Mouse (Mus musculus): ENCODE measurements at regions not wholly inside any gene's neighbourhood (a gene's known extent, or its start where the extent isn't known, plus 50 kb on each side); places are given as distances from the start of the nearest gene placed in this dataset.

DNA sequence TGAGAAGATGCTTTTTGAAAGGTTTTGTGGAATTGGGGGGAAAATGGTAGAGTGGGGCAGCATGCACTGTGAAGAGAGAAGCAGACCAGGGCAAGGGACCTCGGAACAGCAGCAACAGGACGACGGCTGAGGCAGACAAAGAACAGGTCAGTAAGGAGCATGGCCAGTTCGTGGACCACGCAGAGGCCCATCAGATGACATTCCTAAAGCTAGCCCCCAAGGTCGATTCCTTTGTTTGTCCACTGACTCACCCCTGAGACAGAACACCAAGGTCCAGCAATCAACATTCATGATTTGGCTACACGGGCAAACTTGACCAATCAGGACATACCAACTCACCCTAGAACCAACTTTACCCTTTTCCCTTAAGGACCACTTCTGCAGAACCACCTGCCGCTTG, 160.0 kb downstream of the Fam76b start:
- Histone ChIP-seq H3K4me2 (no peak overlapping the region), H3K4me3 (replicated peaks) (no peak overlapping the region), H3K36me3 (no peaks in the 10 kb centered on the region), H3K27ac (no peak overlapping the region), H3K9me3 (replicated peaks) (no peaks in the 10 kb centered on the region), H3K9ac (no peak overlapping the region), H3K27me3 (no peaks in the 10 kb centered on the region), H3K4me1 (replicated peaks) (no peaks in the 10 kb centered on the region)
- DNase-seq (no peak), ATAC-seq (ENCODE audit: low read depth) (no peak)
- WGBS (ENCODE audit: insufficient replicate concordance): 65% methylated on average over 8 of the region's 8 CpGs

DNA sequence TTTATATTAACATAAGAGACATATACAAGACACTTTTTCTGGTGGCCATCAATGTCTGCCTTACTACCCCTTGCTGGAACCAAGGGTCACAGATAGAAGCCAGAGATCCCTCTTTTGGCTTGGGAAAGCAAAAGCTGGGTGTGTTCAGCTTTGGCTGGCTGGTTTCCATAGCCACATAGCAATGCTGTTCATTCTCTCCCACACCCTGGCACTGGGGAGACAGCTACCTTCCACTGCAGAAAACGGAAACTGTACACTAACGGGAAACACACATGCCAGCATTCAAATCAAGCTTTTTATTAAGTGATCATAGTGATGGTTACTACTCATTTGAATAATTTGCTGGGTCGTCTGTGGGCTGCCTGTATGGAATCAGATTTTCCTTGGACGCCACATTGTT, 161.4 kb downstream of the Fam76b start:
- no peak overlapping the region for H3K9ac ChIP-seq
- ATAC-seq (ENCODE audit: low read depth) (no peak), DNase-seq (no peak)
- H3K36me3 ChIP-seq: no peaks in the 10 kb centered on the region
- no peaks in the 10 kb centered on the region for H3K27me3 ChIP-seq
- H3K4me1 ChIP-seq (replicated peaks): no peaks in the 10 kb centered on the region
- H3K9me3 ChIP-seq (replicated peaks): no peaks in the 10 kb centered on the region
- WGBS (ENCODE audit: insufficient replicate concordance): 54% methylated on average over 4 of the region's 4 CpGs
- no peak overlapping the region for H3K27ac ChIP-seq
- H3K4me2 ChIP-seq: no peak overlapping the region
- no peak overlapping the region for H3K4me3 ChIP-seq (replicated peaks)

DNA sequence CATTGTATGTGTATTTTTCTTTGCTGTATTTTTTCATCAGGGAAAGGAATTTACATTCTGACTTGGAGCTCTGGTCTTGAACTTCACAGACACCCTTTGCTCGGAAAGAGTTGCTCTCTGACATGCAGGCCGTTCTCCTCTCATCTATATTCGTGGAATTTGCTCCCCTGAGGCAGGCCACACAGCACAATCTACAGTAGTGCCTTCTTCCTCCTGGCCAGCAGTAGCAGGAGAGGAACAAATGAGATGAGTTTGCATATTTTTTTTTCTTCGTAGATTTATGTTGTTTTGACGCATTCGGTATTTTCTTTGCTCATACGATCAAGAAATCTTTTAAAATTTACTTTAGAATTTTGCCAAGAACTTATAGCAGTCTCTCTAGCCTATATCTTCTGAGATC, 163.4 kb downstream of the Fam76b start:
- Histone ChIP-seq H3K27me3 (no peaks in the 10 kb centered on the region), H3K36me3 (no peaks in the 10 kb centered on the region), H3K9ac (no peak overlapping the region), H3K4me2 (no peak overlapping the region), H3K4me3 (replicated peaks) (no peak overlapping the region), H3K9me3 (replicated peaks) (no peaks in the 10 kb centered on the region), H3K4me1 (replicated peaks) (no peaks in the 10 kb centered on the region), H3K27ac (no peak overlapping the region)
- DNase-seq (no peak), ATAC-seq (ENCODE audit: low read depth) (no peak)
- WGBS (ENCODE audit: insufficient replicate concordance): 64% methylated on average over 7 of the region's 7 CpGs

DNA sequence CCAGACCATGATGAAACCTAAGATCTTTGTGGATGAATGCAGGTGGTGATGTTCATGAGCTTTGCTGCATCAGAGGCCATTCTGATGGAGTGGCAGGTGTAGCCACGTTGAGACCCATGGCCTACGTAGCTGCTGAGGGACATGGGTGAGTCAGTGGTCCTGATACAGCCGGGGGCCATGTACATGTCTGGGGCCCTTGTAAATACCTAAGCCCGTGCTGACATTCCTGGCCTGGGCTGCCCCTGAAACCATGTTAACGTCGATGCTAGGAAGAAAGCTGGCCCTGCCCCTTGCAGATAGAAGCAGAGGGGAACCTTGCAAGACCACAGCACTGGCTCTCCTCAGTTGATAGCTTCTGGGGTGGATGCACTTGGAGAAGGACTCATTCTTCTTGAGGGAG, 165.2 kb downstream of the Fam76b start:
- Histone ChIP-seq H3K9ac (no peak overlapping the region), H3K27me3 (no peaks in the 10 kb centered on the region), H3K4me2 (no peak overlapping the region), H3K36me3 (no peaks in the 10 kb centered on the region), H3K4me3 (replicated peaks) (no peak overlapping the region), H3K9me3 (replicated peaks) (no peaks in the 10 kb centered on the region), H3K27ac (no peak overlapping the region), H3K4me1 (replicated peaks) (no peaks in the 10 kb centered on the region)
- WGBS (ENCODE audit: insufficient replicate concordance): 67% methylated on average over 6 of the region's 6 CpGs
- DNase-seq (no peak), ATAC-seq (ENCODE audit: low read depth) (no peak)

DNA sequence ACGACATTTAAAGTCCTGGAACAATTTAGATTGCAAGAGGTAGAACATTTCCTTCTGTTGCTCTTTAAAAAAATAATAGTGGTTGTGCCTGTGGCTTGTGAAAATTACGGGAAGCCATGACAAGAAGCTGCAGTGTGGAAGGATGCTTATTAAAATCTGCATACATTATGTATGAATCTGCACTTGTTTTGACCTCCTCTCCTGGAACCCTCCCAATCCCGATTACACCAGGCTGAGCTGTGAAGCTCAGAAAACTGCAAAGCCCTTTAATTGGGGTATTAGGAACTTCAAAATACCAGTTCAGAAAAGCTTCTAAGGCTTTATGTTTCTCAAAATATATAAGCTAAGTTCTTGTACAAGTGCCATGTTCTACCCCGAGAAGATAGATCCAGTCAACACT, 171.8 kb downstream of the Fam76b start:
- Histone ChIP-seq H3K4me2 (no peak overlapping the region), H3K4me3 (replicated peaks) (no peak overlapping the region), H3K9me3 (replicated peaks) (no peaks in the 10 kb centered on the region), H3K9ac (no peak overlapping the region), H3K27me3 (no peaks in the 10 kb centered on the region), H3K36me3 (no peaks in the 10 kb centered on the region), H3K4me1 (replicated peaks) (no peaks in the 10 kb centered on the region), H3K27ac (no peak overlapping the region)
- WGBS (ENCODE audit: insufficient replicate concordance): 51% methylated on average over 4 of the region's 4 CpGs
- ATAC-seq (ENCODE audit: low read depth) (no peak), DNase-seq (no peak)

DNA sequence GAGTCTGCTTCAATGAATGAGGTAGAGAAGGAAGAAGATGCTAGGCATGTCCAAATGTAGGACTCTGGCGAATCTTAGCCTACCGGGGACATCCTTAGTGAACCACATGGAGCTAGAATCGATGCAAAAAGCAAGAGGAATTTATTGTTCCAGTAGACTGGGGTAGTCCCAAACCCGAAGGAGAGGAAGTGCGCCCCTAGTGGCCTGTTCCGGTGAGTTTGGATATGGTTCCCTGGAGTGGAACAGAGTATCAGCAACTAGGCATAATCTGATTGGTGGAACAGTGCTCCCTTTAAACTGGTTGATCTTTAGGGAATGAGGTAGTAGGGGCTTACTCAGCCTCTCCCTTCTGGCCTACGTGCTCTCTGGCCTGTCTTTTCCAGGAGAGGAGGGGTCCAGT, 174.0 kb downstream of the Fam76b start:
- H3K9me3 ChIP-seq (replicated peaks): no peaks in the 10 kb centered on the region
- H3K4me1 ChIP-seq (replicated peaks): no peaks in the 10 kb centered on the region
- H3K27ac ChIP-seq: no peak overlapping the region
- ATAC-seq (ENCODE audit: low read depth) (no peak), DNase-seq (no peak)
- 58% methylated on average over 7 of the region's 7 CpGs for WGBS (ENCODE audit: insufficient replicate concordance)
- H3K9ac ChIP-seq: no peak overlapping the region
- no peaks in the 10 kb centered on the region for H3K36me3 ChIP-seq
- no peak overlapping the region for H3K4me3 ChIP-seq (replicated peaks)
- H3K27me3 ChIP-seq: no peaks in the 10 kb centered on the region
- no peak overlapping the region for H3K4me2 ChIP-seq

DNA sequence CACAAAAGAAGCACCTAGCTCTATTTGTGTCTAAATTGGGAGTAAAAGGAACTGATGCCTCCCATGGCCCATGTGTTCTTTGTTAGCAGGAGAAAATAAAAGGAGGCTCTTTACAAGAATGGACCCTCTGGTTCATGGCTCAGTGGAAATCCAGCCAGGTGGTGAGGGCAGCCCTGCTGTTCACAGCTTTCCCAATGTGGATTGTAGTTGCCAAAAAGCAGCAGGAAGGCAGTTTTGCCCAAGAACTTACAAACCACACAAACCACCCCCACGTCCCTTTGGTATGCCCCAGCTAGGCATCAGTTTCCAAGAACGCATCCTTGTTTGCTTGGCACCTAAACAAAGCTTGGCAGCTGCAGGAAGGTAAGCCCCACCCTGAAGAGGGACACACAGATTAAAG, 174.7 kb downstream of the Fam76b start:
- Histone ChIP-seq H3K4me1 (replicated peaks) (no peaks in the 10 kb centered on the region), H3K36me3 (no peaks in the 10 kb centered on the region), H3K27me3 (no peaks in the 10 kb centered on the region), H3K4me3 (replicated peaks) (no peak overlapping the region), H3K9me3 (replicated peaks) (no peaks in the 10 kb centered on the region), H3K9ac (no peak overlapping the region), H3K27ac (no peak overlapping the region), H3K4me2 (no peak overlapping the region)
- DNase-seq (no peak), ATAC-seq (ENCODE audit: low read depth) (no peak)
- 57% methylated on average over 2 of the region's 2 CpGs for WGBS (ENCODE audit: insufficient replicate concordance)

DNA sequence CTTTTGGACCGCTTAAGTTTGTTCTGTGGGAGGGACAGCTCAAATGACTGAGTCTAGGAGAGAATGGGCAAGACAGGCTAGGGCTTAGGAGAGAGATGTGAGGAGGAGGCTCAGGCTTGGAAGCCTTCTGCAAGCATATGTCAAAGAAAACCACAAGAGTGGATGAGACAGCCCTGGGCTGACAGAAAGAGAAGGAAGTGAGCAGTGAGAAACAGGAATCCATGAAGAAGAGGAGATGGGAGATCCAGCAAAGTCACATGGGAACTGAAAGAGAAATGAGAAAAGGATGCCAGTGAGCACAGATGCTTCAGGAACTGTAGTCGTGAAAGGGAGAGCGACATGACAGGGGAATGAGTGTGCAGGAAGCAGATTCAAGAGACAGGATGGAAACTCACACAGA, 175.6 kb downstream of the Fam76b start:
- no peak overlapping the region for H3K9ac ChIP-seq
- WGBS (ENCODE audit: insufficient replicate concordance): 35% methylated on average over 3 of the region's 3 CpGs
- no peaks in the 10 kb centered on the region for H3K27me3 ChIP-seq
- no peak overlapping the region for H3K4me3 ChIP-seq (replicated peaks)
- H3K9me3 ChIP-seq (replicated peaks): no peaks in the 10 kb centered on the region
- H3K36me3 ChIP-seq: no peaks in the 10 kb centered on the region
- no peak overlapping the region for H3K27ac ChIP-seq
- ATAC-seq (ENCODE audit: low read depth) (no peak), DNase-seq (no peak)
- H3K4me1 ChIP-seq (replicated peaks): no peaks in the 10 kb centered on the region
- no peak overlapping the region for H3K4me2 ChIP-seq

DNA sequence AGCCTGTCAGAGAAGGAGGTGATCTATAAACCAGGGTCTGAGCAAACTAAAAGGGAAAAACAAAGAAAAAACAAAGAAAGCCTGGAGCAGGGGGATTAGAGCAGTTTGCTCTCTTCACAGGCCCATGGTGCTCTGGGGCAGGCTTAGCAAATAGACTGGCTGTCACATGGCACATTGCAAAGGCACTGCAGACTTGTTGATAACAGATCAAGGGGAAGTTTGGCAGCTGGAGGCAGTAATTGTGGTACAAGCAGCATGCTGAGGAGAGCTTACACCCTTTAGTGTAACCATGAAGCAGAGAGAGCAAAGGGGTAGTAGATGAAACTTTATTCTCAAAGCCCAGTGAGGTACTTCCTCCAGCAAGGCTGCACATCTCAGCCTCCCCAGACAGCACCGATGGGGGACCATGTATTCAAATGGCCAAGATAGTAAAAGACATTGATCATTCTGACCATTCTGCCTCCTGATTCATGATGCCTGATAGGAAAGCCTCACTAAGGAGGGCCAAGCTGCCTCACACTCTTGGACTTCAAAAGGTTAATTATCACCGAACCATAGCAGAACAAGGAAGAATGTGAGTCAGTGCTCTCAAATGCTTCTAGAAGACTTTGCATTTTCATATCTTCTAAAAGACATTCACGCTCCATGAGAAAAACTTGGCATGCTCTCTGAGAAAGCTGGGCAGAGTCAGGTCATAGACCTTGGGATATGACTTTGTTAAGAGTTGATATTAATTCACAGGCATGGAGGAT, 178.9 kb downstream of the Fam76b start:
- Histone ChIP-seq H3K4me3 (replicated peaks) (no peak overlapping the region), H3K9me3 (replicated peaks) (no peaks in the 10 kb centered on the region), H3K36me3 (no peaks in the 10 kb centered on the region), H3K4me2 (no peak overlapping the region), H3K9ac (no peak overlapping the region), H3K4me1 (replicated peaks) (no peaks in the 10 kb centered on the region), H3K27ac (no peak overlapping the region), H3K27me3 (no peaks in the 10 kb centered on the region)
- DNase-seq (no peak), ATAC-seq (ENCODE audit: low read depth) (no peak)
- WGBS (ENCODE audit: insufficient replicate concordance): 63% methylated on average over 3 of the region's 3 CpGs

DNA sequence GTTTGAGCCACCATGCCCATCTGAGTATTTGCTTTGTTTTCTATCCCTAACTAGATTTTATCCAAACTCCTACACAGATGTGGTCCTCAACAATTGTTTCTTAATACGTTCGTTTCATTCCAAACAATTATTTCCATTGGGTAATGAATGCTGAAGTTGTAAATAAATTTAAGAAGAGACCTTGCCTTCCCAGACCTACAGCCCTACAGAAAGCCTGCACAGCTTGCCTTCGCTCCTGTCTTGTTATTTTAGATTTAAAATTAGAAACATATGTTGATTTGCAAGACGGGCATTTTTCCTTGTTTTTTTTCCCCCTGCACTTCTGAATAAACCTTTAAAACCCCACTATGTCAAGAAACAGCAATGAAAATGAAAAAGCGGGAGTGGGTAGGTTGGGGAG, 181.9 kb downstream of the Fam76b start:
- Histone ChIP-seq H3K4me2 (no peak overlapping the region), H3K4me1 (replicated peaks) (no peaks in the 10 kb centered on the region), H3K4me3 (replicated peaks) (no peak overlapping the region), H3K27ac (no peak overlapping the region), H3K9ac (no peak overlapping the region), H3K27me3 (no peaks in the 10 kb centered on the region), H3K9me3 (replicated peaks) (no peaks in the 10 kb centered on the region), H3K36me3 (no peaks in the 10 kb centered on the region)
- ATAC-seq (ENCODE audit: low read depth): no peak
- WGBS (ENCODE audit: insufficient replicate concordance): 63% methylated on average over 5 of the region's 5 CpGs
- no peak for DNase-seq

DNA sequence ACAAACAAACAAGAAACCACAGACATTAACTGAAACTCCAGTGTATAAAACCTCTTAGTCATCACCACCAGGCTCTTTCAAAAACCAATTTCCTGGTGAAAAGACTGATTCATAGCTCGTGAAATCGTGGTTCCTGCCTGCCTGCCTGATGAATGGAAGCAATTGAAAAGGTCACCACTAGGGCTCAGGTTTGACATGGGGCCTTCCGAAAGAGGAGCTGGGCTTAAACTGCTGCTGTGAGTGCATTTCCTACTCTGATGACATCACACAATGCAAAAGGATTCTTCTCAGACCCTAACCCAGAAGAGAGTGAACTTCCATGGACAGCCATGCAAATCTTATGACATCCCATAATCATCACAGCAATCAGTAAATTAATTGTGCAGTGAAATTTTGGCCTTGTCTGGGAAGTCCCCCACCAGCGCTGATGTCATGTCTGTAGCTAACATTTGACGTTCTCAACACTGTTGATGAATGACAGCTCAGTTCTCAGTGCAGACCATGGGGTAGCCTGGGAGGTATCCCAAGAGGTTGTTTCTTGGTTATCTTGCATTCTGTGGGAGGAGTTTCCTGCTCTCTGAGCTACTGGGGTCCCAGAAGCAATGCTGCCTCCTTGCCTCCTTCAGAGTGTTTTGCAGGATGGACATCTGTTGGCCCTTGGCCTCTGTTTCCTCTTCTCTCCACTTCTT, 182.9 kb downstream of the Fam76b start:
- ATAC-seq (ENCODE audit: low read depth) (no peak), DNase-seq (no peak)
- Histone ChIP-seq H3K27ac (no peak overlapping the region), H3K9me3 (replicated peaks) (no peaks in the 10 kb centered on the region), H3K9ac (no peak overlapping the region), H3K4me2 (no peak overlapping the region), H3K27me3 (no peaks in the 10 kb centered on the region), H3K4me1 (replicated peaks) (no peaks in the 10 kb centered on the region), H3K4me3 (replicated peaks) (no peak overlapping the region), H3K36me3 (no peaks in the 10 kb centered on the region)
- 37% methylated on average over 5 of the region's 5 CpGs for WGBS (ENCODE audit: insufficient replicate concordance)

DNA sequence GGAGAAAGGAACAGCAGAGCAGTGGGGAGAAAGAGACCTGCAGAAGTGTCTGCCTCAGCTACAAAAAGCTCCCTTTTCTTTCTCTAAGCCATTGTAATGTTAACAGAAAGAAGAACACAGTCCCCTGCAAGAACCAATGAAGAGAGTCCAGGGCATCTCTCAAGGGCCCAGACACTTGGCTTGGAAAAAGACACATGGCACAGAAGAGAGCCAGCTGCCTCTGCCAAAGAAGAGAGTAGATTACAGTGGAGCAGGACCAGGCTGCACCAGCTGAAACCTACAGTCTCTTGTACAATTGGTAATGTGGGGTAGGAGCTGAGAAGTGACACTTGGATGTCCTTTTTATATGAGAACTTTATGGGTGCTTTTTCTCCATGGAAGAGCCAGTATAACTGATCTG, 196.7 kb downstream of the Fam76b start:
- Histone ChIP-seq H3K27ac (no peak overlapping the region), H3K4me1 (replicated peaks) (no peaks in the 10 kb centered on the region), H3K9ac (no peak overlapping the region), H3K27me3 (no peaks in the 10 kb centered on the region), H3K36me3 (no peaks in the 10 kb centered on the region), H3K4me3 (replicated peaks) (no peak overlapping the region), H3K4me2 (no peak overlapping the region), H3K9me3 (replicated peaks) (no peaks in the 10 kb centered on the region)
- ATAC-seq (ENCODE audit: low read depth) (no peak), DNase-seq (no peak)
